Mouse (Mus musculus): ENCODE results near the gene Tacc3. TPM values are rescaled to one million over a fixed set of nuclear protein-coding genes. Genes with fewer than 3 reads are reported as not detected.

The Tacc3 gene
- polyA plus RNA-seq, 1 experiment from 2014 or later, result 67.0 TPM

GRCm38 (mm10) chr5:33658664-33659050, 729 bp downstream of the Tacc3 start:
- TF ChIP-seq CTCF (IDR thresholded peaks at IDR 0.05; ENCODE audit: low read depth) (no peak), EP300 (IDR thresholded peaks at IDR 0.05; ENCODE audit: low read depth) (no peak)
- Histone ChIP-seq H3K27ac (ENCODE audit: low read depth) (peak overlapping the region; percentile 98), H3K4me1 (ENCODE audit: insufficient read depth) (peaks cover 25% of the 10 kb centered on the region), H3K9me3 (ENCODE audit: low read length) (no peaks in the 10 kb centered on the region), H3K9ac (replicated peaks) (peak overlapping the region; percentile 94), H3K4me3 (ENCODE audit: low read depth, low read length) (peak overlapping the region; percentile 78), H3K4me2 (ENCODE audit: low read depth, low read length) (peak overlapping the region; percentile 92), H3K36me3 (replicated peaks; ENCODE audit: insufficient read depth, low read length) (peaks cover 49% of the 10 kb centered on the region), H3K27me3 (ENCODE audit: insufficient read depth, low read length) (no peaks in the 10 kb centered on the region)
- WGBS (ENCODE audit: insufficient replicate concordance), result under 1% methylated on average over 18 of the region's 26 CpGs
- DNase-seq, result no peak
- ATAC-seq, result no peak

- TF ChIP-seq CTCF (IDR thresholded peaks at IDR 0.05; ENCODE audit: low read depth) (peak; percentile 56), EP300 (IDR thresholded peaks at IDR 0.05; ENCODE audit: low read depth) (no peak)
- Histone ChIP-seq H3K4me2 (ENCODE audit: low read depth, low read length) (no peak overlapping the region), H3K9ac (replicated peaks) (no peak overlapping the region), H3K36me3 (replicated peaks; ENCODE audit: insufficient read depth, low read length) (peaks cover 79% of the 10 kb centered on the region), H3K27me3 (ENCODE audit: insufficient read depth, low read length) (no peaks in the 10 kb centered on the region), H3K4me3 (ENCODE audit: low read depth, low read length) (no peak overlapping the region), H3K27ac (ENCODE audit: low read depth) (no peak overlapping the region), H3K9me3 (ENCODE audit: low read length) (no peaks in the 10 kb centered on the region), H3K4me1 (ENCODE audit: insufficient read depth) (no peaks in the 10 kb centered on the region)
- no peak for DNase-seq
- no peak for ATAC-seq
Observed at GRCm38 (mm10) chr5:33668223-33668622, 10.3 kb downstream of the Tacc3 start.

GRCm38 (mm10) chr5:33671659-33672058, 13.7 kb downstream of the Tacc3 start:
- Histone ChIP-seq H3K9ac (replicated peaks) (no peak overlapping the region), H3K4me2 (ENCODE audit: low read depth, low read length) (no peak overlapping the region), H3K27me3 (ENCODE audit: insufficient read depth, low read length) (no peaks in the 10 kb centered on the region), H3K4me3 (ENCODE audit: low read depth, low read length) (no peak overlapping the region), H3K4me1 (ENCODE audit: insufficient read depth) (no peaks in the 10 kb centered on the region), H3K9me3 (ENCODE audit: low read length) (no peaks in the 10 kb centered on the region), H3K27ac (ENCODE audit: low read depth) (no peak overlapping the region), H3K36me3 (replicated peaks; ENCODE audit: insufficient read depth, low read length) (peaks cover 55% of the 10 kb centered on the region)
- DNase-seq, result no peak
- TF ChIP-seq EP300 (IDR thresholded peaks at IDR 0.05; ENCODE audit: low read depth), result no peak
- no peak for TF ChIP-seq CTCF (IDR thresholded peaks at IDR 0.05; ENCODE audit: low read depth)
- 54% methylated on average over 5 of the region's 5 CpGs for WGBS (ENCODE audit: insufficient replicate concordance)
- no peak for ATAC-seq

GRCm38 (mm10) chr5:33674439-33674838, 16.5 kb downstream of the Tacc3 start:
- H3K27ac ChIP-seq (ENCODE audit: low read depth), result no peak overlapping the region
- WGBS (ENCODE audit: insufficient replicate concordance), result 89% methylated on average over 3 of the region's 3 CpGs
- no peaks in the 10 kb centered on the region for H3K27me3 ChIP-seq (ENCODE audit: insufficient read depth, low read length)
- DNase-seq, result no peak
- no peak overlapping the region for H3K4me3 ChIP-seq (ENCODE audit: low read depth, low read length)
- no peak overlapping the region for H3K4me2 ChIP-seq (ENCODE audit: low read depth, low read length)
- TF ChIP-seq CTCF (IDR thresholded peaks at IDR 0.05; ENCODE audit: low read depth) (no peak), EP300 (IDR thresholded peaks at IDR 0.05; ENCODE audit: low read depth) (no peak)
- H3K9me3 ChIP-seq (ENCODE audit: low read length), result no peaks in the 10 kb centered on the region
- H3K36me3 ChIP-seq (replicated peaks; ENCODE audit: insufficient read depth, low read length), result peaks cover 28% of the 10 kb centered on the region
- 0 out of 2 replicates have a peak, but pooled peaks have one; percentile 17 for ATAC-seq
- no peaks in the 10 kb centered on the region for H3K4me1 ChIP-seq (ENCODE audit: insufficient read depth)
- H3K9ac ChIP-seq (replicated peaks), result no peak overlapping the region

GRCm38 (mm10) chr5:33675964-33676363, 18.0 kb downstream of the Tacc3 start:
- no peak for TF ChIP-seq EP300 (IDR thresholded peaks at IDR 0.05; ENCODE audit: low read depth)
- TF ChIP-seq CTCF (IDR thresholded peaks at IDR 0.05; ENCODE audit: low read depth), result peak; percentile 77
- peak; percentile 73 for DNase-seq
- Histone ChIP-seq H3K4me1 (ENCODE audit: insufficient read depth) (no peaks in the 10 kb centered on the region), H3K9me3 (ENCODE audit: low read length) (no peaks in the 10 kb centered on the region), H3K27ac (ENCODE audit: low read depth) (no peak overlapping the region), H3K9ac (replicated peaks) (no peak overlapping the region), H3K36me3 (replicated peaks; ENCODE audit: insufficient read depth, low read length) (peaks cover 17% of the 10 kb centered on the region), H3K27me3 (ENCODE audit: insufficient read depth, low read length) (no peaks in the 10 kb centered on the region), H3K4me2 (ENCODE audit: low read depth, low read length) (no peak overlapping the region), H3K4me3 (ENCODE audit: low read depth, low read length) (no peak overlapping the region)
- 0 out of 2 replicates have a peak, but pooled peaks have one; percentile 23 for ATAC-seq
- WGBS (ENCODE audit: insufficient replicate concordance), result 0% methylated on average over 1 of the region's 1 CpGs

- H3K4me3 ChIP-seq (ENCODE audit: low read depth, low read length), result no peak overlapping the region
- no peaks in the 10 kb centered on the region; the same call in 1 of the 2 replicates for H3K36me3 ChIP-seq (replicated peaks; ENCODE audit: insufficient read depth, low read length)
- WGBS (ENCODE audit: insufficient replicate concordance), result 74% methylated on average over 5 of the region's 5 CpGs
- no peaks in the 10 kb centered on the region for H3K9me3 ChIP-seq (ENCODE audit: low read length)
- DNase-seq (no peak), ATAC-seq (no peak)
- H3K9ac ChIP-seq (replicated peaks), result no peak overlapping the region
- H3K4me2 ChIP-seq (ENCODE audit: low read depth, low read length), result no peak overlapping the region
- TF ChIP-seq CTCF (IDR thresholded peaks at IDR 0.05; ENCODE audit: low read depth), result no peak
- H3K4me1 ChIP-seq (ENCODE audit: insufficient read depth), result no peaks in the 10 kb centered on the region; the same call in 1 of the 2 replicates
- no peaks in the 10 kb centered on the region for H3K27me3 ChIP-seq (ENCODE audit: insufficient read depth, low read length)
- no peak overlapping the region for H3K27ac ChIP-seq (ENCODE audit: low read depth)
Observed at GRCm38 (mm10) chr5:33678244-33678643, 20.3 kb downstream of the Tacc3 start.

- DNase-seq, result no peak
- 29% methylated on average over 3 of the region's 3 CpGs for WGBS (ENCODE audit: insufficient replicate concordance)
Observed at GRCm38 (mm10) chr5:33681044-33681443, 23.1 kb downstream of the Tacc3 start.

More at GRCm38 (mm10) chr5:33681044-33681443, 23.1 kb downstream of the Tacc3 start:
- Histone ChIP-seq H3K4me1 (ENCODE audit: insufficient read depth) (no peaks in the 10 kb centered on the region; the same call in 1 of the 2 replicates), H3K4me3 (ENCODE audit: low read depth, low read length) (no peak overlapping the region), H3K36me3 (replicated peaks; ENCODE audit: insufficient read depth, low read length) (no peaks in the 10 kb centered on the region), H3K9me3 (ENCODE audit: low read length) (no peaks in the 10 kb centered on the region), H3K4me2 (ENCODE audit: low read depth, low read length) (no peak overlapping the region), H3K9ac (replicated peaks) (no peak overlapping the region), H3K27ac (ENCODE audit: low read depth) (no peak overlapping the region), H3K27me3 (ENCODE audit: insufficient read depth, low read length) (no peaks in the 10 kb centered on the region)
- no peak for ATAC-seq
- no peak for TF ChIP-seq EP300 (IDR thresholded peaks at IDR 0.05; ENCODE audit: low read depth)
- TF ChIP-seq CTCF (IDR thresholded peaks at IDR 0.05; ENCODE audit: low read depth), result no peak

Measured in liver, postnatal 0 days (tissue).